Mouse (Mus musculus): ENCODE measurements around the gene Sfmbt1. TPM values are rescaled to one million over a fixed set of nuclear protein-coding genes. Genes with fewer than 3 reads are reported as not detected.

The Sfmbt1 gene
- 19.8 and 19.9 TPM in 2 replicates for polyA plus RNA-seq (2014; fragmentation: Nextera tagmentation; extraction: Ambion mirVana)

GRCm38 (mm10) chr14:30714799-30715617 is at the start of gene Sfmbt1:
TSS of gene Sfmbt1 (plus strand) at chr14:30714849.
- Histone ChIP-seq H3K36me3 (ENCODE audit: control insufficient read depth, insufficient read depth, low read length) (no peaks in the 10 kb centered on the region), H3K4me2 (ENCODE audit: low read depth, severe bottlenecking) (peak within 1 kb of the TSS; percentile 75), H3K4me3 (ENCODE audit: low read depth, low read length) (peak within 1 kb of the TSS; percentile 80), H3K27ac (replicated peaks; ENCODE audit: low read depth, low read length) (peak within 1 kb of the TSS; percentile 90), H3K9me3 (ENCODE audit: control insufficient read depth, low read length) (no peaks in the 10 kb centered on the region), H3K9ac (ENCODE audit: low read length) (peak within 1 kb of the TSS; percentile 94), H3K4me1 (ENCODE audit: control insufficient read depth, insufficient read depth, low read length) (0 out of 2 replicates have a peak, but pooled peaks cover 3% of the 10 kb centered on the region), H3K27me3 (ENCODE audit: control insufficient read depth, insufficient read depth, low read length) (peaks cover 5% of the 10 kb centered on the region; the same call in 1 of the 2 replicates)
- DNase-seq (ENCODE audit: low spot score) (peak; percentile 84), ATAC-seq (ENCODE audit: insufficient number of reproducible peaks, low FRiP score, low TSS enrichment, low read depth) (peak; percentile 66)
- WGBS: 3% methylated on average over 77 of the region's 87 CpGs

- ATAC-seq (ENCODE audit: insufficient number of reproducible peaks, low FRiP score, low TSS enrichment, low read depth): no peak
- H3K4me1 ChIP-seq (ENCODE audit: control insufficient read depth, insufficient read depth, low read length): no peaks in the 10 kb centered on the region
- peaks cover 5% of the 10 kb centered on the region; the same call in 1 of the 2 replicates for H3K36me3 ChIP-seq (ENCODE audit: control insufficient read depth, insufficient read depth, low read length)
- no peak overlapping the region for H3K27ac ChIP-seq (replicated peaks; ENCODE audit: low read depth, low read length)
- no peak overlapping the region for H3K9ac ChIP-seq (ENCODE audit: low read length)
- no peaks in the 10 kb centered on the region for H3K9me3 ChIP-seq (ENCODE audit: control insufficient read depth, low read length)
- no peak overlapping the region for H3K4me2 ChIP-seq (ENCODE audit: low read depth, severe bottlenecking)
- no peak overlapping the region for H3K4me3 ChIP-seq (ENCODE audit: low read depth, low read length)
- no peak for DNase-seq (ENCODE audit: low spot score)
- 83% methylated on average over 3 of the region's 3 CpGs for WGBS
- no peaks in the 10 kb centered on the region for H3K27me3 ChIP-seq (ENCODE audit: control insufficient read depth, insufficient read depth, low read length)
Observed at GRCm38 (mm10) chr14:30666061-30666460, 48.6 kb upstream of the Sfmbt1 start.

GRCm38 (mm10) chr14:30666604-30667003 is 48.0 kb upstream of the Sfmbt1 start:
- no peaks in the 10 kb centered on the region for H3K9me3 ChIP-seq (ENCODE audit: control insufficient read depth, low read length)
- ATAC-seq (ENCODE audit: insufficient number of reproducible peaks, low FRiP score, low TSS enrichment, low read depth) (no peak), DNase-seq (ENCODE audit: low spot score) (no peak)
- no peaks in the 10 kb centered on the region for H3K27me3 ChIP-seq (ENCODE audit: control insufficient read depth, insufficient read depth, low read length)
- no peaks in the 10 kb centered on the region for H3K4me1 ChIP-seq (ENCODE audit: control insufficient read depth, insufficient read depth, low read length)
- H3K4me3 ChIP-seq (ENCODE audit: low read depth, low read length): no peak overlapping the region
- no peak overlapping the region for H3K4me2 ChIP-seq (ENCODE audit: low read depth, severe bottlenecking)
- WGBS: 93% methylated on average over 4 of the region's 4 CpGs
- peaks cover 5% of the 10 kb centered on the region; the same call in 1 of the 2 replicates for H3K36me3 ChIP-seq (ENCODE audit: control insufficient read depth, insufficient read depth, low read length)
- no peak overlapping the region for H3K9ac ChIP-seq (ENCODE audit: low read length)
- no peak overlapping the region for H3K27ac ChIP-seq (replicated peaks; ENCODE audit: low read depth, low read length)

DNA sequence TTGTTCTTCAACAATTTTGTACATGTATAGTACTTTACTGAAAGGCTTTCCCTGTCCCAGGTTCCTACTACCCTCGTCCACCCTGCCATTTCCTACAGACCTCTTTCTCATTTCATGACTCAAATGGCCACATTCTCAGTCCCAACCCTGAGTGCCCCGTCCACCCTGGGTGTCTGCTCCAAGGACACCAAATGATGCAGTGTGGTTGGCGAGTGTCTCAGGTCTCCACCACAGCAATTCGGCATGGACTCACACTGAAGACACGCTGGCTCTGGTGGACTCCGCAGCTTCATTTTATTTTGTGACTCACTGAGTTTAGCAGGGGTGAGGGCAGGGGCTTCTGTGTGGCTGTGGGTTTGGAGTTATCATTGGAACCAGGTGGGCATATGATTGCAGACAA is 44.5 kb upstream of the Sfmbt1 start:
- H3K27me3 ChIP-seq (ENCODE audit: control insufficient read depth, insufficient read depth, low read length): no peaks in the 10 kb centered on the region
- H3K9ac ChIP-seq (ENCODE audit: low read length): no peak overlapping the region
- ATAC-seq (ENCODE audit: insufficient number of reproducible peaks, low FRiP score, low TSS enrichment, low read depth) (no peak), DNase-seq (ENCODE audit: low spot score) (no peak)
- WGBS: 92% methylated on average over 6 of the region's 6 CpGs
- H3K27ac ChIP-seq (replicated peaks; ENCODE audit: low read depth, low read length): no peak overlapping the region
- no peak overlapping the region for H3K4me3 ChIP-seq (ENCODE audit: low read depth, low read length)
- no peaks in the 10 kb centered on the region for H3K4me1 ChIP-seq (ENCODE audit: control insufficient read depth, insufficient read depth, low read length)
- no peak overlapping the region for H3K4me2 ChIP-seq (ENCODE audit: low read depth, severe bottlenecking)
- H3K36me3 ChIP-seq (ENCODE audit: control insufficient read depth, insufficient read depth, low read length): peaks cover 3% of the 10 kb centered on the region; the same call in 1 of the 2 replicates
- H3K9me3 ChIP-seq (ENCODE audit: control insufficient read depth, low read length): no peaks in the 10 kb centered on the region

DNA sequence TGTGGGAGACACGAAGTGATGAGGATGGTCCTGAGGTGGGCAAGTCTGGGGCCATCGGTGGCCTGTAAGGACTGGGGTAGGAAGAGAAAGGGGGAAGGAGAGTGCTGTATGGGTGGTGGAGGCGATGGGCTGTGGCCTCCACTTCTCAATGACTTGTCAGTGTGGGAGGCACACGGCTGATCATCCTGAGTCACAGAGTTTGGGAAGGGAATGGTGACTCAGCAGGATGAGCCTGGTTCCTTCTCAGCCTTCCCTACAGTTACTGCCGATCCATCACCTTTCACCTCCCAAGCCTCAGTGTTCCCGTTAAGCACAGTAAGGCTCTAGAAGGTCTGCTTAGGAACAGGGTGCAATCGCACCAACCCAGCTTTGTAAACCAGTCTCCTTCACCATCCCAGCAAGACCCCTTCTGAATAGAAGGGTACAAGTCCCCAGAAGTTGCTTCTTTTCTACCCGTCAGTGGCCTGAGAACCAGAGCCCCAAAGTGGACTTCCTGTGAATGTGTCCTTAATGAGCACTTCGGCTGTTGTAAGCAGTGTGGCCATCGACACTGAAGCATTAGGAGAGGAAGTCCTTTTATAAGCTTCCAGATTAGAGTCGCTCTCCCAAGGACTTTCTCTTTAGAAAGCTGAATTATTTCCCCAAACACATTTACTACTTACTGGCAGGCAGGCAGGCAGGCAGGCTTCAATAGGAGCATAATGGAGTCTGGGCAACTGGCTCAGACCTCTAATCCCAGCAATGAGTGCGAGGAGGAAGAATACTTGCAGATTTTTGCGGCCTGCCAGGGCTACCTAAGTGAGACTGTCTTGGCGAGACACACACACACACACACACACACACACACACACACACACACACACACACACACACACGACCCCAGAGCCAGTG is 43.3 kb upstream of the Sfmbt1 start:
- DNase-seq (ENCODE audit: low spot score) (no peak), ATAC-seq (ENCODE audit: insufficient number of reproducible peaks, low FRiP score, low TSS enrichment, low read depth) (no peak)
- H3K27me3 ChIP-seq (ENCODE audit: control insufficient read depth, insufficient read depth, low read length): no peaks in the 10 kb centered on the region
- 77% methylated on average over 15 of the region's 15 CpGs for WGBS
- peaks cover 3% of the 10 kb centered on the region; the same call in 1 of the 2 replicates for H3K36me3 ChIP-seq (ENCODE audit: control insufficient read depth, insufficient read depth, low read length)
- no peaks in the 10 kb centered on the region for H3K9me3 ChIP-seq (ENCODE audit: control insufficient read depth, low read length)
- H3K4me3 ChIP-seq (ENCODE audit: low read depth, low read length): no peak overlapping the region
- no peak overlapping the region for H3K27ac ChIP-seq (replicated peaks; ENCODE audit: low read depth, low read length)
- H3K4me2 ChIP-seq (ENCODE audit: low read depth, severe bottlenecking): no peak overlapping the region
- no peak overlapping the region for H3K9ac ChIP-seq (ENCODE audit: low read length)
- no peaks in the 10 kb centered on the region for H3K4me1 ChIP-seq (ENCODE audit: control insufficient read depth, insufficient read depth, low read length)

- 10% methylated on average over 3 of the region's 3 CpGs for WGBS
- Histone ChIP-seq H3K4me1 (ENCODE audit: control insufficient read depth, insufficient read depth, low read length) (no peaks in the 10 kb centered on the region), H3K9me3 (ENCODE audit: control insufficient read depth, low read length) (no peaks in the 10 kb centered on the region), H3K27me3 (ENCODE audit: control insufficient read depth, insufficient read depth, low read length) (no peaks in the 10 kb centered on the region), H3K27ac (replicated peaks; ENCODE audit: low read depth, low read length) (no peak overlapping the region), H3K4me2 (ENCODE audit: low read depth, severe bottlenecking) (no peak overlapping the region), H3K36me3 (ENCODE audit: control insufficient read depth, insufficient read depth, low read length) (peaks cover 4% of the 10 kb centered on the region; the same call in 1 of the 2 replicates), H3K9ac (ENCODE audit: low read length) (no peak overlapping the region), H3K4me3 (ENCODE audit: low read depth, low read length) (no peak overlapping the region)
- peak; percentile 92 for DNase-seq (ENCODE audit: low spot score)
- ATAC-seq (ENCODE audit: insufficient number of reproducible peaks, low FRiP score, low TSS enrichment, low read depth): peak; percentile 86
Observed at GRCm38 (mm10) chr14:30671986-30672312, 42.7 kb upstream of the Sfmbt1 start.

DNA sequence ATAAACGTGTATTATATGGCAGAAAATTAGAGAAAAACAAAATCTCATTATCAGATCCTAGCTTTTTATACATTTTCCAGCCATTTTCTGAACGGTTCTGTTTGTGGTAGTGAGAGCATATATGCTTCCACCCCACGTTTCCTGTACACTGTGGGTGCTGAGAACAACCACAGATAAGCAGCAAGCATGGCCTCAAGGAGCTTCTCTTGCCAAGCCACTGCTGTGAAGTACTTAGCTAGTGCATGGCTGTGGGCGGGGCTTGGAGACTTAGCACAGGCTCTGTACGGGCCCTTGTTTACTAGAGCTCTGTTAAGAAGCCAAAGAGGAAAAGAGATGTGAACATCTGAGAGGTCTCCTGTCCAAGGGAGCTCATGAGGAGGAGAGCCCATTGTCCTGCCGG is 39.7 kb upstream of the Sfmbt1 start:
- Histone ChIP-seq H3K27ac (replicated peaks; ENCODE audit: low read depth, low read length) (no peak overlapping the region), H3K36me3 (ENCODE audit: control insufficient read depth, insufficient read depth, low read length) (peaks cover 3% of the 10 kb centered on the region; the same call in 1 of the 2 replicates), H3K4me3 (ENCODE audit: low read depth, low read length) (no peak overlapping the region), H3K27me3 (ENCODE audit: control insufficient read depth, insufficient read depth, low read length) (no peaks in the 10 kb centered on the region), H3K4me1 (ENCODE audit: control insufficient read depth, insufficient read depth, low read length) (no peaks in the 10 kb centered on the region), H3K9ac (ENCODE audit: low read length) (no peak overlapping the region), H3K9me3 (ENCODE audit: control insufficient read depth, low read length) (no peaks in the 10 kb centered on the region), H3K4me2 (ENCODE audit: low read depth, severe bottlenecking) (no peak overlapping the region)
- ATAC-seq (ENCODE audit: insufficient number of reproducible peaks, low FRiP score, low TSS enrichment, low read depth) (no peak), DNase-seq (ENCODE audit: low spot score) (no peak)
- WGBS: 78% methylated on average over 6 of the region's 6 CpGs

DNA sequence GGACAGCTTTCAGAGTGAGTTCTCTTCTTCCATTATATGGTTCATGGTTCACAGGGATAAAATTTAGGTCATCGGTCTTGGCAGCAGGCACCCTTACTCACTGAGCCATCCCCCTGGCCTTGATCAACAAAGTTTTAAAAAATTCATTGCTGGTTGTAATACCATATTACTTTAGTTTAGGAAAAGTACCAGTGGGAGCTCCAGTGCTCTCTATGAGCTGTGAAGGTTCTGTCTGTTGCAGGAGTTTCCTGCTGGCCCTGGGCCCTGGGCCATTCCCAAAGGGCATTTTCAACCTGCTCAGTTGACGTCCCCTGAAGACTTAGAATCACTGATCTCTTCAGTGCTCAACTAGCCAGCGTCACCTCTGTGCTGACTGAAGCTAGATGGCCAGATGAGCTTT is 32.5 kb upstream of the Sfmbt1 start:
- Histone ChIP-seq H3K4me3 (ENCODE audit: low read depth, low read length) (no peak overlapping the region), H3K4me1 (ENCODE audit: control insufficient read depth, insufficient read depth, low read length) (no peaks in the 10 kb centered on the region), H3K27me3 (ENCODE audit: control insufficient read depth, insufficient read depth, low read length) (no peaks in the 10 kb centered on the region), H3K9ac (ENCODE audit: low read length) (no peak overlapping the region), H3K9me3 (ENCODE audit: control insufficient read depth, low read length) (no peaks in the 10 kb centered on the region), H3K4me2 (ENCODE audit: low read depth, severe bottlenecking) (no peak overlapping the region), H3K27ac (replicated peaks; ENCODE audit: low read depth, low read length) (no peak overlapping the region), H3K36me3 (ENCODE audit: control insufficient read depth, insufficient read depth, low read length) (peaks cover 2% of the 10 kb centered on the region; the same call in 1 of the 2 replicates)
- ATAC-seq (ENCODE audit: insufficient number of reproducible peaks, low FRiP score, low TSS enrichment, low read depth): no peak
- DNase-seq (ENCODE audit: low spot score): no peak
- 86% methylated on average over 3 of the region's 3 CpGs for WGBS

Measured in limb, embryonic 11.5 days (tissue).